Mouse (Mus musculus): ENCODE measurements around the gene Cyp1a2. TPM values are rescaled to one million over a fixed set of nuclear protein-coding genes. Genes with fewer than 3 reads are reported as not detected.

The Cyp1a2 gene
- under 1 TPM in 1 of 2 experiments, not detected in 1; 0.12 TPM for polyA plus RNA-seq (2017; shearing (Covaris generic))

DNA sequence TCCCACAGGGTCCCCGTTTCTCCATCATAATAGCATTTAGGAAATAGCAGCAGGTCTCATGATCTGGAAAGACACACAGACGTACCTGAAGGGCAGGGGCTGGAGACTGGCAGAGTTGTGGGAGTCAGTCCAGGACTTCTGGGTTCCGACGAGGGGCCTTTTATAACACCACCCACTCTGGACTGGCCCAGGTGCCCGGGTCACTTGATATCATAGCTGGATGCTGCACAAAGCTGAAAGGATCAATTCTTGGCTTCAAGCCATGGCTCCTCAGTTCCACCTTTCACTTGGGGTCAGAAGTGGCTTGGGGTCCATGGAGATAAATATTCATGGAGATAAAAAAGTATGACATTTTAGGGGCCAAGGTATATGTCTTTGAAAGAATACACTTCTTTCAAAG, at the start of gene Cyp1a2:
Cyp1a2 (minus strand) TSS at position 184 of the 400 bp plus-strand sequence.

DNA sequence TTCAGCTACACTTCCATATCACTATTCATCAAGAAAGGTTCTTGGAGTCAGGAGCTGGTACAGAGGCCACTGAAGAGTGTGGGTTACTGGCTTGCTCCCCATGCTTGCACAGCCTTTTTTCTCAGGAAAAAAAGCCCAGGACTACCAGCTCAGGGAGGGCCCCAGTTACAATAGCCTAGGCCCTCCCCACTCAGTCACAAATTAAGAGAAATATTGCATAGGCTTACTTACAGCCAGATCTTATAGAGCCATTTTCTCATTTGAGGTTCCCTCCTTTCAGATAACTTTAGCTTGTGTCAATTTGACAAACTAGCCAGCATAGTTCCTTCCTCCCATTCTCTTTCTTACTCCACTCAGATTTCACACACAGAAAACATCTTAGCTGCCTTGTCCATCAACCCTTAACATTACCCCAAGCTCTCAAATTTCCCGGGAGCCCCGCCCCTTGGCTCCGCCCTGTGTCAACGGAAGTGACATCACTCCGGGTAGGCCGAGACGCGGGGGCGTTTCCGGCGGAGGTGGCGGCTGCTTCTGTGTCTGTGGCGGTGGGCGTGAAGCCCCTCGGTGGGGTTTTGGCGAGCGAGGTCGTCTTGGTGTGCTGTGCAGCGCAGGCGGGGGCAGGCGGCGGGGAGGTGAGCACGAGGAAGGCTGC, 24.7 kb upstream of the Cyp1a2 start, which contains the start of gene Edc3:
Edc3 (plus strand) TSS at position 473 of the 652 bp plus-strand sequence.

DNA sequence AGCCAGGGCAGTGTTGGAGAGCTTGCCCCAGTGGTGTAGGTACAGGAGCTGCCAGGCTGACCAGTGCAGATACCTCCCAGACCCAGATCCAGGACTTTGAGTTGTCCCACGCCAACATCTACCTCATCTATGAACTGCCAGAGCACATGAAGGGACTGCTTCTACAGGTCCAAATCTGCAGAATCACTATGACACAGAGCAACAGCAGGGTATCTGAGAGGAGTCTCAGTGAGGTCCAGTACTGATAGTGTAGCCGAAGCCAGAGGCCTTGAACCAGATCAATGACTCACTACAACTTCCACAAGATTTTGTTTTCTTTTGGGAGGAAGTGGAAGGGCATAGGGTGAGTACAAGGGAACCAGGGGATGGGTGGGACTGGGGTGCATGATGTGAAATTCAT, 4.2 kb upstream of the Cyp1a2 start, which contains the start of gene Cyp1a1:
Cyp1a1 (plus strand) TSS at position 178 of the 400 bp plus-strand sequence.

DNA sequence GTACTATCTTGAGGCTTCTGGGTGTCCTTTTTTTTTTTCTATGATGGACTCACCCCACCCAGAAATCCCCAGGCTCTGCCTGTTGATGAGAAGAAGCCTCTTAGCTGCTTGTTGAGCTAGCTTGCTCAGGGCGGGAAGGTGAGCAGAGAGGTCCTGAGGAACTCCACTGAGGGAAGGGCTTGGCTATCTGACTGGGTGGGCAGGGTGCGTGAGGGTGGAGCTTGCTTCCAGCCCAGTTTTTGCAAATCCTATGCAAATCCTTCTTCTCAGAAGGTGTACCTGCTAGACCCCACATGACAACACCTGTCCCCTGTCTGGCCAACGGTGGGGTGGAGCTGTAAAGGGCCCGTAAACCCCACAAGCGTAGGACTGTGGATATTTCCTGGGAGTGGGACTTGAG, 30.2 kb downstream of the Cyp1a2 start, which contains the start of gene Csk:
Csk (minus strand) TSS at position 349 of the 400 bp plus-strand sequence.

Other genes with a start within 250 kb of the Cyp1a2 start
- 100 to 1,000 TPM in 1 of 2 experiments, 10 to 100 TPM in 1; 94.1 to 119 TPM for gene Ppcdc, start 243.6 kb downstream of the Cyp1a2 start, polyA plus RNA-seq (2017; shearing (Covaris generic))
- under 1 TPM; 0.33 to 0.98 TPM for gene Scamp5, start 215.6 kb downstream of the Cyp1a2 start, polyA plus RNA-seq (2017; shearing (Covaris generic))
- gene Rpp25, start 179.7 kb downstream of the Cyp1a2 start, polyA plus RNA-seq (2017; shearing (Covaris generic)), result under 1 TPM in 1 of 2 experiments, not detected in 1; 0.60 TPM
- 100 to 1,000 TPM; 396 to 442 TPM for gene Cox5a, start 162.4 kb downstream of the Cyp1a2 start, polyA plus RNA-seq (2017; shearing (Covaris generic))
- gene Fam219b, start 146.2 kb downstream of the Cyp1a2 start, polyA plus RNA-seq (2017; shearing (Covaris generic)), result 10 to 100 TPM; 12.0 to 14.5 TPM
- 10 to 100 TPM; 14.9 to 24.7 TPM for gene Mpi, start 130.9 kb downstream of the Cyp1a2 start, polyA plus RNA-seq (2017; shearing (Covaris generic))
- 100 to 1,000 TPM; 104 to 111 TPM for gene Scamp2, start 122.8 kb downstream of the Cyp1a2 start, polyA plus RNA-seq (2017; shearing (Covaris generic))
- gene Ulk3, start 94.3 kb downstream of the Cyp1a2 start, polyA plus RNA-seq (2017; shearing (Covaris generic)), result 10 to 100 TPM; 72.8 to 93.8 TPM
- gene Cplx3, start 77.4 kb downstream of the Cyp1a2 start, polyA plus RNA-seq (2017; shearing (Covaris generic)), result not detected
- gene Lman1l, start 62.9 kb downstream of the Cyp1a2 start, polyA plus RNA-seq (2017; shearing (Covaris generic)), result under 1 TPM; 0.18 to 0.60 TPM
- 100 to 1,000 TPM; 170 to 201 TPM for gene Csk, start 30.1 kb downstream of the Cyp1a2 start, polyA plus RNA-seq (2017; shearing (Covaris generic))
- under 1 TPM in 1 of 2 experiments, not detected in 1; 0.32 TPM for gene Cyp1a1, start 4.2 kb upstream of the Cyp1a2 start, polyA plus RNA-seq (2017; shearing (Covaris generic))
- 10 to 100 TPM; 29.6 to 35.3 TPM for gene Edc3, start 24.8 kb upstream of the Cyp1a2 start, polyA plus RNA-seq (2017; shearing (Covaris generic))
- gene Clk3, start 82.2 kb upstream of the Cyp1a2 start, polyA plus RNA-seq (2017; shearing (Covaris generic)), result 100 to 1,000 TPM; 118 to 137 TPM
- gene Arid3b, start 153.1 kb upstream of the Cyp1a2 start, polyA plus RNA-seq (2017; shearing (Covaris generic)), result 10 to 100 TPM; 29.7 to 43.5 TPM
- gene Ubl7, start 227.3 kb upstream of the Cyp1a2 start, polyA plus RNA-seq (2017; shearing (Covaris generic)), result 100 to 1,000 TPM; 113 to 114 TPM